Mouse (Mus musculus): ENCODE results near the gene Tmem88b. TPM values are rescaled to one million over a fixed set of nuclear protein-coding genes. Genes with fewer than 3 reads are reported as not detected.

Gene Tmem88b
- polyA plus RNA-seq, 1 experiment from 2014 or later = 0.54 TPM

DNA sequence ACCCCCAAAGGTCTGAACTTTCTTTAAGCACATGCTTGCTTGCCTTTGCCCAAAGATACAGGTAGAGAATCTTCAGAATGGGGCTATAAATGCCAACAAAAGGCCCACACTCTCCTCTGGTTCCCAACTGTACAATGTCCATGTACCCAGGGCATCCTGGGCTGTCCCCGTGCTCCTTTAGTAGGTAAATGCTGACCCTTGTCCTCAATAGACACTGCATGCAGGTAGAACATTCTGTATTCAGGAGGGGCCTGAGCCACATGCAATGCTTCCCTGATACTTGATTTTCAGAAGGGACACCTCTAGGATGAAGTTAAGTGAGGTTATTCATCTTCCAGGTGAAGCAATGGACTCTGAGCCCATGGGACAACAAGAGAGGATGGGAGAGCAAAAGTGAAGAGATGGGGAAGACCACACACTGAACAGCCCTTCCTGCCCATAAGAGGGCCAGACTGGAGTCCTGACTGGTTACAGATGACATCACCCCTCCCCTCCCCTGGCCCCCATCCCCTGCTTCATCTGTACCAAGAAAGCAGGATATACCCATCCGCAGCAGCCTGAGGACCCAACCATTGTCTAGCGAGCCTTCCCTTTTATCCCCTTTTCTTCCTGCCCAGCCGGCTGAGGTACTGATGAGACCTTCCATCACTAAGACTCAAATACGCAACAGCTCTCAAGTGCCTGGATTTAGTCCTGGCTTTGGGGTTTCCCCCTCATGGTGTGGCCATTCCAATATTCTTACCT, 12.2 kb downstream of the Tmem88b start:
- H3K36me3 ChIP-seq (ENCODE audit: control insufficient read depth, insufficient read depth, low read length) = no peaks in the 10 kb centered on the region
- no peak for ATAC-seq (ENCODE audit: insufficient number of reproducible peaks, insufficient read depth, low FRiP score, low read depth)
- H3K4me3 ChIP-seq (ENCODE audit: low read depth, low read length) = peak overlapping the region; percentile 37
- H3K9ac ChIP-seq (replicated peaks; ENCODE audit: low read depth, low read length) = 0 out of 2 replicates have a peak overlapping the region, but pooled peaks have one; percentile 25
- H3K9me3 ChIP-seq (ENCODE audit: control insufficient read depth, low read depth, low read length) = no peaks in the 10 kb centered on the region
- no peaks in the 10 kb centered on the region for H3K27me3 ChIP-seq (ENCODE audit: control insufficient read depth, insufficient read depth, low read length)
- WGBS = 32% methylated on average over 5 of the region's 5 CpGs
- peaks cover 25% of the 10 kb centered on the region; the same call in 1 of the 2 replicates for H3K4me1 ChIP-seq (ENCODE audit: control insufficient read depth, insufficient read depth, low read length)
- peak overlapping the region; percentile 52; the same call in 1 of the 2 replicates for H3K27ac ChIP-seq (ENCODE audit: low read length)
- H3K4me2 ChIP-seq (replicated peaks; ENCODE audit: low read depth, low read length) = peak overlapping the region; percentile 80

DNA sequence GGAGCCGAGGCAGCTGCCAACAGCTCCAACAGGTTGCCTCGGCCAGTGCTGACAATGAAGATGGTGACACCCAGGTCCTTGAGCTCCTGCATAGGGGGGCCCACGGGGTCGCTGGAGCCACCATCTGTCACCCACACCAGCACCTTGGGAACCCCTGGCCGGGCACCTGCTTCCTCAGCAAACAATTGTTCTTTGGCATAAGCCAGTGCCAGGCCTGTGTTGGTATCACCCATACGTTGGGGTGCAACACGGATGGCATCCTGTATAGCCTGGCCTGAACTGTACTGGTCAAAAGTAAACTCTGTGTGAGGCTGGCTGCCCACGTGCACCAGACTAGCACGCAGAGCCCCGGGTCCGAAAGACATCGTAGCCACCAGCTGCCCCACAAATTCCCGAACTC, 12.9 kb downstream of the Tmem88b start:
- Histone ChIP-seq H3K27ac (ENCODE audit: low read length) (no peak overlapping the region), H3K9me3 (ENCODE audit: control insufficient read depth, low read depth, low read length) (no peaks in the 10 kb centered on the region), H3K4me1 (ENCODE audit: control insufficient read depth, insufficient read depth, low read length) (peaks cover 25% of the 10 kb centered on the region; the same call in 1 of the 2 replicates), H3K27me3 (ENCODE audit: control insufficient read depth, insufficient read depth, low read length) (no peaks in the 10 kb centered on the region), H3K36me3 (ENCODE audit: control insufficient read depth, insufficient read depth, low read length) (no peaks in the 10 kb centered on the region), H3K4me2 (replicated peaks; ENCODE audit: low read depth, low read length) (no peak overlapping the region), H3K9ac (replicated peaks; ENCODE audit: low read depth, low read length) (no peak overlapping the region), H3K4me3 (ENCODE audit: low read depth, low read length) (no peak overlapping the region)
- 88% methylated on average over 13 of the region's 13 CpGs for WGBS
- no peak for ATAC-seq (ENCODE audit: insufficient number of reproducible peaks, insufficient read depth, low FRiP score, low read depth)

GRCm38 (mm10) chr4:155771706-155772105, 14.0 kb downstream of the Tmem88b start:
- H3K4me3 ChIP-seq (ENCODE audit: low read depth, low read length) = no peak overlapping the region
- H3K4me1 ChIP-seq (ENCODE audit: control insufficient read depth, insufficient read depth, low read length) = peaks cover 25% of the 10 kb centered on the region; the same call in 1 of the 2 replicates
- 78% methylated on average over 2 of the region's 2 CpGs for WGBS
- H3K4me2 ChIP-seq (replicated peaks; ENCODE audit: low read depth, low read length) = no peak overlapping the region
- ATAC-seq (ENCODE audit: insufficient number of reproducible peaks, insufficient read depth, low FRiP score, low read depth) = no peak
- no peaks in the 10 kb centered on the region for H3K27me3 ChIP-seq (ENCODE audit: control insufficient read depth, insufficient read depth, low read length)
- H3K36me3 ChIP-seq (ENCODE audit: control insufficient read depth, insufficient read depth, low read length) = no peaks in the 10 kb centered on the region
- no peak overlapping the region for H3K9ac ChIP-seq (replicated peaks; ENCODE audit: low read depth, low read length)
- no peak overlapping the region for H3K27ac ChIP-seq (ENCODE audit: low read length)
- no peaks in the 10 kb centered on the region for H3K9me3 ChIP-seq (ENCODE audit: control insufficient read depth, low read depth, low read length)

GRCm38 (mm10) chr4:155770626-155771025, 15.0 kb downstream of the Tmem88b start:
- no peaks in the 10 kb centered on the region for H3K9me3 ChIP-seq (ENCODE audit: control insufficient read depth, low read depth, low read length)
- peaks cover 25% of the 10 kb centered on the region; the same call in 1 of the 2 replicates for H3K4me1 ChIP-seq (ENCODE audit: control insufficient read depth, insufficient read depth, low read length)
- no peaks in the 10 kb centered on the region for H3K36me3 ChIP-seq (ENCODE audit: control insufficient read depth, insufficient read depth, low read length)
- peak overlapping the region; percentile 47 for H3K9ac ChIP-seq (replicated peaks; ENCODE audit: low read depth, low read length)
- H3K27me3 ChIP-seq (ENCODE audit: control insufficient read depth, insufficient read depth, low read length) = no peaks in the 10 kb centered on the region
- no peak overlapping the region for H3K27ac ChIP-seq (ENCODE audit: low read length)
- WGBS = 42% methylated on average over 24 of the region's 24 CpGs
- ATAC-seq (ENCODE audit: insufficient number of reproducible peaks, insufficient read depth, low FRiP score, low read depth) = 0 out of 2 replicates have a peak, but pooled peaks have one; percentile 1
- peak overlapping the region; percentile 47 for H3K4me3 ChIP-seq (ENCODE audit: low read depth, low read length)
- peak overlapping the region; percentile 69 for H3K4me2 ChIP-seq (replicated peaks; ENCODE audit: low read depth, low read length)

GRCm38 (mm10) chr4:155769880-155770512, 15.7 kb downstream of the Tmem88b start:
- peak; percentile 90 for ATAC-seq (ENCODE audit: insufficient number of reproducible peaks, insufficient read depth, low FRiP score, low read depth)
- WGBS = under 1% methylated on average over 39 of the region's 39 CpGs
- Histone ChIP-seq H3K27ac (ENCODE audit: low read length) (peak overlapping the region; percentile 56), H3K4me3 (ENCODE audit: low read depth, low read length) (peak overlapping the region; percentile 47), H3K9me3 (ENCODE audit: control insufficient read depth, low read depth, low read length) (no peaks in the 10 kb centered on the region), H3K4me1 (ENCODE audit: control insufficient read depth, insufficient read depth, low read length) (peaks cover 19% of the 10 kb centered on the region; the same call in 1 of the 2 replicates), H3K4me2 (replicated peaks; ENCODE audit: low read depth, low read length) (peak overlapping the region; percentile 69), H3K9ac (replicated peaks; ENCODE audit: low read depth, low read length) (peak overlapping the region; percentile 47), H3K27me3 (ENCODE audit: control insufficient read depth, insufficient read depth, low read length) (no peaks in the 10 kb centered on the region), H3K36me3 (ENCODE audit: control insufficient read depth, insufficient read depth, low read length) (no peaks in the 10 kb centered on the region)

- 64% methylated on average over 5 of the region's 5 CpGs for WGBS
- peaks cover 16% of the 10 kb centered on the region; the same call in 1 of the 2 replicates for H3K4me1 ChIP-seq (ENCODE audit: control insufficient read depth, insufficient read depth, low read length)
- H3K4me3 ChIP-seq (ENCODE audit: low read depth, low read length) = peak overlapping the region; percentile 47
- peak overlapping the region; percentile 69 for H3K4me2 ChIP-seq (replicated peaks; ENCODE audit: low read depth, low read length)
- no peak for ATAC-seq (ENCODE audit: insufficient number of reproducible peaks, insufficient read depth, low FRiP score, low read depth)
- H3K36me3 ChIP-seq (ENCODE audit: control insufficient read depth, insufficient read depth, low read length) = no peaks in the 10 kb centered on the region
- no peaks in the 10 kb centered on the region for H3K27me3 ChIP-seq (ENCODE audit: control insufficient read depth, insufficient read depth, low read length)
- H3K9ac ChIP-seq (replicated peaks; ENCODE audit: low read depth, low read length) = 0 out of 2 replicates have a peak overlapping the region, but pooled peaks have one; percentile 47
- no peak overlapping the region; the same call in 1 of the 2 replicates for H3K27ac ChIP-seq (ENCODE audit: low read length)
- no peaks in the 10 kb centered on the region for H3K9me3 ChIP-seq (ENCODE audit: control insufficient read depth, low read depth, low read length)
Measured at GRCm38 (mm10) chr4:155769496-155769879, 16.2 kb downstream of the Tmem88b start.

DNA sequence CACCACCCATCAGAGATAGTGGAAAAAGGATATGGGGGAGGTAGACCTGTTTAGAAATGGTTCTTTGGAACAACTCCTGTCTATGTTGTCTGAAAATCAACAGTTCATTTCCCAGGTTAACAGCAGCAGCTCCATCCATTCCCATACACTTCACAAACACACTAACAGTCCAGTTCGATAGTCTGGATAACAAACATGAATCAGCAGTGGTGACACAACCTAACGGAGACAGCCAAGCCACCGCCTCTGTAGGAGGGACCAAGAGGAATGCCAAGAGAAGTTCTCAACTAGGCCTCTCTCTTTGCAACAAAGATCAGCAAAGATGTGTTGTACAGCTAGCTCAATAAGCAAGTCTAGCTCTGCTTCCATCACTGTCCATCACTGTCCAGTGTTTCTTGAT, 23.3 kb downstream of the Tmem88b start:
- no peak overlapping the region for H3K4me2 ChIP-seq (replicated peaks; ENCODE audit: low read depth, low read length)
- no peak overlapping the region for H3K9ac ChIP-seq (replicated peaks; ENCODE audit: low read depth, low read length)
- 87% methylated on average over 3 of the region's 3 CpGs for WGBS
- no peak overlapping the region for H3K27ac ChIP-seq (ENCODE audit: low read length)
- peaks cover 16% of the 10 kb centered on the region for H3K4me1 ChIP-seq (ENCODE audit: control insufficient read depth, insufficient read depth, low read length)
- ATAC-seq (ENCODE audit: insufficient number of reproducible peaks, insufficient read depth, low FRiP score, low read depth) = no peak
- peaks cover 3% of the 10 kb centered on the region for H3K36me3 ChIP-seq (ENCODE audit: control insufficient read depth, insufficient read depth, low read length)
- no peaks in the 10 kb centered on the region for H3K27me3 ChIP-seq (ENCODE audit: control insufficient read depth, insufficient read depth, low read length)
- H3K9me3 ChIP-seq (ENCODE audit: control insufficient read depth, low read depth, low read length) = no peaks in the 10 kb centered on the region
- H3K4me3 ChIP-seq (ENCODE audit: low read depth, low read length) = no peak overlapping the region

DNA sequence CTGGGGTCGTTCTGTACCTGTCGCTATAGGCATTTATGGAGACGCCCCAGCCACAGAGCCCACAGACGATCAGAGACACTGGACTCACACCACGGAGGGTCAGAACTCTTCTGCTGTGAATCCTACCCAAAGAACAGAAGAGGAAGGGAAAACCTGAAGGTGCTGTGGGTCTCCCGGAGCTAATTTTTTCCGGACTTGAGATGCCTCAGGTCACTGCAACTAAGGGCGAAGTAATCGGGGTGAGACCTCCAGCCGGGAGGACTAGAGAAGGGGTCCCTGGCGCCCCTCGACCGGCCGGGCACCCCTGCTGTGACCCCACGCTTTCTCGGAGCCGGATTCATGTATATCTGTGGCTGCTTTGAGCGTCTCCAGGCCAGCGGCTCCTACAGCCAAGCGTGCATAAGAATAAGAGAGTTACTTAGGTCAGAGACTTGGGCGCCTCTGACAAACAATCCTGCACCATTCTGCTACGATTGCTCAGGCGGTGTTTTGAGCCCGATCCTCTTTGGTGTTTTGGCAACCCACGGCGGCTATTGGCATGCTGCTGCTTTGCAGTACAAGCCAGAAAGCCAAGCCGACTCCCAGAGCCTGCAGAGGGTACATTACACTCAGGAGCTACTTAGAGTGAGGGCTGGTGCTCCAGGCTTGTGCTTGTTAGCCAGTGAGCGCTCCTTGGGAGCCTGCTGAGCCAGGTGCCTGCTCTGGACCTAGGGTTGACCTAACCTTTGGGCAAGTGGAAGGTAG, 24.1 kb downstream of the Tmem88b start:
- 2% methylated on average over 28 of the region's 28 CpGs for WGBS
- peaks cover 11% of the 10 kb centered on the region for H3K36me3 ChIP-seq (ENCODE audit: control insufficient read depth, insufficient read depth, low read length)
- H3K9me3 ChIP-seq (ENCODE audit: control insufficient read depth, low read depth, low read length) = no peaks in the 10 kb centered on the region
- peaks cover 16% of the 10 kb centered on the region for H3K4me1 ChIP-seq (ENCODE audit: control insufficient read depth, insufficient read depth, low read length)
- peak overlapping the region; percentile 87 for H3K4me3 ChIP-seq (ENCODE audit: low read depth, low read length)
- peak overlapping the region; percentile 96 for H3K4me2 ChIP-seq (replicated peaks; ENCODE audit: low read depth, low read length)
- ATAC-seq (ENCODE audit: insufficient number of reproducible peaks, insufficient read depth, low FRiP score, low read depth) = no peak
- peak overlapping the region; percentile 40 for H3K27ac ChIP-seq (ENCODE audit: low read length)
- H3K9ac ChIP-seq (replicated peaks; ENCODE audit: low read depth, low read length) = peak overlapping the region; percentile 77
- no peaks in the 10 kb centered on the region for H3K27me3 ChIP-seq (ENCODE audit: control insufficient read depth, insufficient read depth, low read length)

Data from stomach, embryonic 14.5 days (tissue).